Mouse (Mus musculus): ENCODE data around the gene Lsp1. TPM values are rescaled to one million over a fixed set of nuclear protein-coding genes. Genes with fewer than 3 reads are reported as not detected.

The Lsp1 gene
- total RNA-seq, 2 experiments from 2014 or later, result 3.6 to 5.0 TPM

DNA sequence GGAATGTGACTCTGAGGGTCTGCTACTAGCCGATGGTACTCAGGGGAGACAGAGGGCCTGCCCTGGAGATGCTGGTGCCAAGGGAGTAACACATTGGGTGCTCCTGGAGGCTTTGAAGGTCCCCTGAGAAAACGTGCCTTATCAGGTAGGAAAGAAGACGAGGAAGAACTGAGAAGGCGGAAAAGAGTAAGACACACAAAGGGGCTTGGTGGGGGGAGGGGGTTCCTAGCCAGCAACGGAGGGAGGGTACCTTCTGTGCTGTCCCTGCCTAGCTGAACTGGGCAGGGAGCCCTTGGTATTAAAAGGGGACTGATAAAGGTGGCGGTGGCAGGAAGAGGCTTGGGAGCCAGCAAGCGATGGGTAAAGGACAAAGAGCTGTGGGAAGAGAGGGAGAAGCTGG is 15.0 kb downstream of the Lsp1 start:
- no peak for DNase-seq (ENCODE audit: low spot score in 2 of 2)

DNA sequence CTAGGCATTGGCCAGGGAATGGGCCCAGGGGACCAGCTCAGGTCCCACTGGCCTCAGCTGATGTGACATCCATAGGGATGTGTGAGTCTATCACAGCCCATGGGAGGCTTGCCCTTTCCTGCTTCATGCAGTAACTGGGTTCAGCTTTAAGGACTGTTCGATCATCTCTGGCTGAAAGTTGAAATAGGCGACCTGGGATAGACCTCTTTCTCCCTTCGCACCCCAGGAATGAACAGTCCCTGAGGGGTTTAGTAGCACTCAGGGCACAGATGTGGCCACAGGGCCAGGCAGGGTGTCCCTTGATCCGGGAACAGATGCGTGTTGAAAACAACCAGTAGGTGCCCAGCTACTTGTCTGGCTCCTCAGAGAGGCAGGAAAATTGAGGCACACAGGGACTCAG is 15.7 kb downstream of the Lsp1 start:
- no peak for DNase-seq (ENCODE audit: low spot score in 2 of 2)

DNA sequence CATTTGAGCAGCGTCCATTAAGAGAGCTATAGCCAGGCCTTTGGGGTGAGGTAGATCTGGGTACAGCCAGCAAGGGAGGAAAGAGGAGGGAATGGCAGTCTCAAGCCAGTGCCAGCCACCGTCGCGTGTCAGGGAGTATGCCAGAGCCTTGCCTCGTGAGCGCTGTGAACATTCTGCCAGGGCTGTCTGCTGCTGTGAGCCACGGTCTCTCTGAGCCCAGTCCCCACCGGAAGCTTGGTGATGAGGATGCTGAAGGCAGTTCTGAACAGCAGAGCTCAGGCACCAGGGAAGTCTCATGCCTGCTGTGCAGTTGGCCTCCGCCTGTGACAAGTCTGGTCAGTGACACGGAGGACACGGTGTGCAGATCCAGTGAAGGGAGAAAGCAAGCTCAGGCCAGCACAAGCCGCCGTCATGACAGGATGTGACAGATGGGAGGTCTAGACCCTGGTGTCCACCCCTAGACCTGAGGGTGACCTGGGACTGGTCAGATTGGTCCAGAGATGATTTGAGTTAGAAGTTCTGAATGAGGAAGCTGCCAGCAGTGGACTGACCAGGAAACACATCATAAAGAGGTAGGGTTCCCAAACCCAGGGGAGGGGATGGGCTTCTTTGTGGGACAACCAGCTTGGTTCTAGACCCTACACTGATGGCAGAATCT is 16.3 kb downstream of the Lsp1 start:
- DNase-seq (ENCODE audit: low spot score in 2 of 2), result peak; percentile 61 to 74

DNA sequence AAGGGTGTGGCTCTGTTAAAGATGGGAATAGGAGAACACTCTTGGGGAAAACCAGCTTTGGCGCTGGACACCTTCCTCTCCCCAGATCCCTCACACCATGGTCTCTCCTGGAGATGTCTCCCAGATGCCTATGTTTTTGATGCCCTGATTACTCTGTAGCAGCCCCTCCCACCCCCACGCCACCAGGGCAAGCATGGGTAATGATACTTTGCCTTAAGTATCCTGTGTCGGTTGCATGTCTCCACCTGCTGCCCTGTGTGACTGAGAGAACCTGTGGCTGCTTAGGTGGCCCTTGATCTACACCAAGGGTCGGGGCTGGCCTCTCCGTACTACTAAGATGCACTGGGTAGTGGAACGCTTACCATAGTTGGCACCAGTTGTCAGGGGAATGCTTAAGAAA is 17.4 kb downstream of the Lsp1 start:
- DNase-seq (ENCODE audit: low spot score in 2 of 2), result no peak

DNA sequence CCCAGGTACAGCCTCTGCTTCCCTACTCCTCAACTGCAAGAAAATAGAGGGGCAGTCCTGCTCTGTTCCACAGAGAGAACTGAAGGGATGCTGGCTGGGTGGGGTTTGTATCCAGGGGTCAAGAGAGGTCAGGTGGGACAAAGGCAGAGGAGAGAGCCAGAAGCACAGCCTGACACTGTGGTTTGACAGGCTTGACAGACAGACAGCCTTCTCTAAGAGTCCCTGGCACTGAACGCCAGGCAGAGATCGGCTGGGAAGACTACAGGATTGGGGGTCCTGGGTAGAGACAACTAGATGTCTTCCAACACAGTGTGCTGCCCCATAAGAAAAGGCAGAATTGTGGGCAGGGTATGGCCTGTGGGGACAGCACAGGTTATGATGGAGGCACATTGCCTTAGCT is 18.0 kb downstream of the Lsp1 start:
- DNase-seq (ENCODE audit: low spot score in 2 of 2), result no peak

DNA sequence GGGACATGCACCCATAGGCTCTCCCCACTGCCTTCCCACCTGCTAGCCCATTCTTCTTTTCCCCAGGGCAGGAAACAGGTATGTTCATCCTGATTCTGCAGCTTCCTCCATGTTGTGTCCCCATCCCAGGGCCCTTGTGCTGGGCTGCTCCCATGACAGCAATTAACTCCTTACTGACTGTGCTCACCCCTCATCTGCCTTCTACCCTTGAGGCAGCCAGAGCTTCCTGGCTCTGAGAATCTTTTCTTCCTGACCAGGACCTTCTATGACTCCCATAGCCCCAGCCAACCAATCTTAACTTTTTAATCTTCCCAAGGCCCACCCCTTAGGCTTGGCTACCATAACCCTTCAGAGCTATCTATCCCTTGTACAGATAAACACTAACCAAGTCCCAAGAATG is 18.7 kb downstream of the Lsp1 start:
- DNase-seq (ENCODE audit: low spot score in 2 of 2), result no peak

DNA sequence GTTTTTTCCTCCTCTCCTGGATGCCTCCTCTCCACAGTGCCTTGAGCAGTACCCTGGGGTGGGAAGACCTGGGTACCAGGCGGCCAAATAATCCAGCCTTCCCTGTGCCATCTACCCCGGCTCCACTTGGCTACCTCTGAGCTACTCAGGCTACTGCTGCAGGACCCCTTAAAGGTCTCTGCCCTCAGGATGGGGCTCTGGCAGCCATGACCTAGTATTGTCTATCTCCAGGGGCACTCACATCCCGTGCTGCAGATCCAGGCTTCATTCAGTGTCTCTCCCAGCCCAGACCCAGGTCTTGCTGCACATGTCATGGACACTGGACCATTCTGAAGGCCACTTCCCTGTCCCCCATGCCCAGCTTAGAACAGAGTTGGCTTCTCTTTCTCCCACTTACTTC is 19.3 kb downstream of the Lsp1 start:
- DNase-seq (ENCODE audit: low spot score in 2 of 2), result no peak

DNA sequence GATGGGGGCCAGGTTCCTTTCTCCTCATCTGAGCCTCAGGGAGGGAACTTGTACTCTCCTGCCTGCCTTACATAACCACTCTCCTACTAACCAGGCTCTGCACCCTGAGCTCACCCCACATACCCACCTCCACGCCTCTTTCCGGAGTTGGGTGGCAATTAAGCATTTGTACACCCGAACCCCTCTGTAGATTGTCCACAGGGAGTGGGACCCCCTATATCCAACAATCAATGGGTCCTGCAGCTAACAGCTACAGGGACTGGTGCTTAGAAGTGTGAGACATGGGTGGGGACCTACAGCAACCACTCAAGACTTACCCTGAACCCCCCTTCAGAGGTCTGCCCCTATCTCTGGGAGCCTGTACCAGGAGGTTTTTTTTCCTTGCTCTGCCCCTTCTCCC is 20.1 kb downstream of the Lsp1 start:
- DNase-seq (ENCODE audit: low spot score in 2 of 2), result no peak

DNA sequence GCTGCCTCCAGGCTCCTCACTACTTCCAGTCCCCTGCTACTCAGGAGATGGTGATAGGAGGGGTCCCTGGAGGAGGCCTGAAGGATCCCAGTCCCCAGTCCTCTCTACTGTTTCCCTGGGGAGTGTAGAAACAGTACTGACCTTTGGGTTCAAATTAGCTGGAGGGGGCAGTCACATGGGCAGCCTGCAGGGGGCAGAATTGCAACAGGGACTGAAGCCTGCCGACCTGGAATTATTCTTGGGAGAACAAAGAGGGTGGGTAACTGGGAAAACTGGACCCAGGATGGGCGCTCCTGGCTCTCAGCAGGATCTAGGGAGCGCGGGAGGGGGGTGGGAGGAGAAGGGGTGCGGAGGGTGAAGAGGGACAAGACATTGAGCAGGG is 20.6 kb downstream of the Lsp1 start:
- DNase-seq (ENCODE audit: low spot score in 2 of 2), result peak; percentile 58 to 66

DNA sequence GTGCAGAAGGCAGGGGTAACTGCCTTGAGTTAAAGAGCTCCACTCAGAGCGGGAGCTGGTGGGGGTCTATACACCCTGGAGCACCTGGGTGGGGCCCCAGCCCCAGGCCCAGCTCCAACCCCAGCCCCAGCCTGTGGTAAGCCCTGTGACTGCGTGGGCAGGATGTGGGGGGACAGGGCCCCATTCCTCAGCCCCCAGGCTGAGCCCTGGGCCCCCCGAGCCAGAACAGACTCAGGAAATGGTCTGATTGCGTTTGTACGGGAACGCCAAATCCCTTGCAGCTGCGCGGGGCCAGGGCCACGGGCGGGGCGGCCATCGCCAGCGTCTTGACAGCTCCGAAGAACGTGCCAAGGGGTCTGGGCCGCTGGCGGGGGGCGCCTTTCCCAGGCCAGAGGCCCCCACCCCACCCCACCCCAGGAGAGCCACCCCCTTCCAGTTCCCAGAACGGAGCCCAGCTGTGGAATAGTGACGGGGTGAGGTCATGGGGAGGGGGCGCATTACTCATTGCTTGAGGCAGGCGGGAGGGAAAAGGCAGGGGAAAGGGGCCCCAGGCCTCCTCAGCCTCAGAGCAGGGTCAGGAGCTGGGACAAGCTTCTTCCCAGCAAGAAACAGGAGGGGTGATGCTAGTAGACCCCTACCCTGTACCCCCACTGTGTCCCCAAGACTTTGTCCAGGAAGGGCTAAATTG is 21.1 kb downstream of the Lsp1 start:
- no peak for DNase-seq (ENCODE audit: low spot score in 2 of 2)

DNA sequence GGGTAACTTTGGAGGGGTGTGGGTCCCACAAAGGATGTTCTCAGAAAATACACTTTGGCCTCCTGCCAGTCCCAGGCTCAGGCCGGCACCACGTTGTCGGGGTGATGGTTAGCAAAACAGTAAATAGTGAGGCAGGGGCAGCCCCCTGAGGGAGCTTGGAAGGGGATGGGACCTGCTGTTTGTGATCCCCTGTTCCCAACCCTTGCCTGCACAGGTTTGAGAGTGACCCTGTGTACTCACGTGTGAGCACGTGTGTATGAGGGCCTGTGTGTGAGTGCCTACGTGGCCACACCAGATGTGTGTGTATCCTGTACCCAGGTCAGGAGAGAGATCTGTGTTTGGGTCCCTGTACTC is 21.6 kb downstream of the Lsp1 start:
- no peak for DNase-seq (ENCODE audit: low spot score in 2 of 2)

DNA sequence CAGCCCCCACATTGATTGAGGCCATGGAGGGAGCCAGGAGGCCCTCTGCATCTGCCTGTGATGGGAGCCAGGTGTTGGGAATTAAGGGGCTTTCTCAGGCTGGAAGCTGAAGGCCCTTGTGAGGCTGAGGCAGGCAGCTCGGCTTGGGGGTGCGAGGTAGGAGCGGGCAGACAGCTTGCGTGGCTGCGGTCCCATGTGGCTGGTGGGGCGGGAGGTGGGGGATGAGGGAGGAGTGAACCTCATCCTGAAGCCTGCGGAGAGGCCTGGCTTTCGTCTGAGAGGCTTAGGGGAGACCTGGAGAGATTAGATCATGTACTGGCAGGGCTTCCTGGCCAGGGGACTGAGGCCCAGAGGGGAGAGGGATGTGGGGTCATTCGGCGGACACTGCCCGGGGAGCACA is 22.5 kb downstream of the Lsp1 start:
- no peak for DNase-seq (ENCODE audit: low spot score in 2 of 2)

DNA sequence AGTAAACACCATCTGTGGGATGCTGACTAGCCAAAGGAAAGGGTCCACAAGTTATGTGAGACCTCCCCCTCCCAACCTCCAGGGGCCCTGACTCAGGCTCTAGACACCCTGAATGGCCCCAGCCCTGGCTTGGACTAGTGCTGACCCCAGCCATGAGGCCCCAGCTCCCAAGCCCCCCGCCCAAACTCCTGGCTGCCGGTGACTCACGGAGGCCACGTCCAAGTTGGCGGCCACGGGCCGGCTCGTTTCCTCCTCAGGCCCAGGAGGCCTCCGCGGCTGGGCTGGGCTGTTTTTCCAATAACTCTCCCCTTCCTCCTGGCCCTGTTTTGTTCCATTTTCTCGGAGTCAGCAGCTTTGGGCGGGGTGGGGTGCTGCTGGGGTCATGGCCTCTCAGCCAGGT is 24.2 kb downstream of the Lsp1 start:
- DNase-seq (ENCODE audit: low spot score in 2 of 2), result no peak

DNA sequence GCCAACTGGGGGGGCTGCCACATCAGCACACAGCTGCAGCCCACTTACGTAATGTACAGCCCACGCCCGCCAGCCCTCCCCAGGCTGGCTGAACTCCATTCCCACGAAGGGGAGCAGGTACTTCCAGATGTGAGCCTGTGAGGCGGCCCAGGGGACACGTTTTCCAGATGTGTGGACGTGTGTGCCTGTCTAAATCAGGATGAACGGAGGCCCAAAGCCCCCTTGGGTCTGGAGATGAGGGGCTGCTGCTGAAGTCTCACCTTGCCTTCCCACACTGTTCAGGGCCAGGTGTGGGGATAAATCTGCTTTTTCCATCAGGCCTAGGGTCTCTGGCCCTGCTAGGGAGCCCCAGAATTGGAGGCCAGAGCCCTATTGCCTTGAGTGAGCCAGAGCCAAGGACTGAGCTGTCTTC is 26.1 kb downstream of the Lsp1 start:
- DNase-seq (ENCODE audit: low spot score in 2 of 2), result no peak

DNA sequence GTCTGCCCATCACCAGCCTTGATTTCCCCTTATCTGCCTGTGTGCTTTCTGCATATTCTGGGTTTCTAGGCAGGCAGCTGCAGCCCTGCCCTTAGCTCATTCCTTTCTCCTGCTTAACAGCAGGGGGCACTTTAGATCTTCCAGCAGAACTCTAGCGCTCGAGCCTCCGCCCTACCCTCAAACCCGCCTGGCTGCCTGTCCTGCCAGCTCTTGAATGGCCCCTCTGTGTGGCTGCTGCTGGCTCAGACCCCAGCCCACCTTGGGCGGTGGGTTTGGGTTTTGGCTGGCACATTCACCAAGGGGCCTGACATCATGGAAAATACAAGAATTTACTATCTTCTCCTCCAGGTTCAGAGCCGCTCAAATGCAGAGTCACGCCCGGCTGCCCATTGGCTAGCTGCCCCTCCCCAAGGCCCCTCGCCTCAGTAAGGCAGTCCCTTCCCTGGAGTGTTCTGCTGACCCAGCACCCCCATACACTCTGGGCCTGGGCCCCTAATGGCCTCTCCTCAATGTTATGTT is 26.8 kb downstream of the Lsp1 start:
- DNase-seq (ENCODE audit: low spot score in 2 of 2), result peak in 1 of 2 experiments; percentile 67

DNA sequence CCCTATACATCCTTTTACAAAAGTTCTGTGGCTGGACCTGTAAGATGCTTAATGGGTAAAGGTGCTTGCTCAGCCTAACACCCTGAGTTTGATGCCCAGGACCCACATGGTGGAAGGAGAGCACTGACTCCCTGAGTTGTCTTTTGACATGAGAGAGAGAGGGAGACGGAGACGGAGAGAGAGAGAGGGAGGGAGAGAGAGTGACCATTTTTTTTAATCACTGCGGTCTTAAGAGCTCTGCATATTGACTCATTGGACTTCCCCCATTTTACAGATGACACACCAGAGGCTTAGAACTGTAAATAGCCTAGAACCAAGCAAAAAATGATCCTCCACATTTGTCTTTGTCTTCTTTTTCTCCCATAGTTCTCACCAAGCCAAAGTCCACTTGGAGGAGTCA is 27.4 kb downstream of the Lsp1 start:
- DNase-seq (ENCODE audit: low spot score in 2 of 2), result no peak

DNA sequence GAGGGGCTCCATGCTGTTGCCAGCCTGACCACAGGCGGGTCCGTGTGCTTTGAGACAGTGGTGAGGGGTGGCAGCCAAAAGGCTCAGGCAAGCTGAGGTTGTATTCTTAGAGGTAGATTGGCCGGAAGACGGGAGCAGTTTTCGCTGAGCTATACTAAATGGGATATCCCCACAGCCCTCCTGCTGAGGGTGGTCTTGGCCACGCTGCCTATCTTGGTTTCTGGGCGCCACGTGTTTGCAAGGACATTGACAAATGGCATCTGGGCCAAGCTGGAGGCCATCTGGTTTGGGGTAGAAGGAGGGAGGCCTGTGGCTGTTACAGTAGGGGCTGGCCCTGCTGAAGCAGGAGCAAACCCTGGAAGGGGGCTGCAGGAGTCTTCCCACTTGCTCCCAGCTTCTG is 32.9 kb downstream of the Lsp1 start:
- DNase-seq (ENCODE audit: low spot score in 2 of 2), result no peak

DNA sequence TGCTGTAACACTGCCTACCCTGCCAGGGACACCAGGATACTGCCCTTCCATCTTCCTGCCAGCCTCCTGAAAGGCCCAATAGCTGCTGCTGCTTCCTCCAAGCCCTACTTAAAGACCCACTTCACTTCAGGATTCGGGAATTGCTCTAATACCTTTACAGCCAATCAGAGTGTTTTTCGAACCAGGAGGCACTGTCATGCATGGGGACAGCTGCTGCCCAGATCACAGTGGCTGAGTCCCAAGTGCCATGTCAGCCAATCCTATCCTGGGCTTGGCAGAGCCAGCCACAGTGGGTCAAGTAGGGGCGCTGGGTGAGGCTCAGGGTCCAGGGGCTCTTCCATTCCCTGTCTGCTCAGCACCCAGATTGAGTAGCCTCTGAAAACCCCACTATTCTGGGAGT is 35.5 kb downstream of the Lsp1 start:
- DNase-seq (ENCODE audit: low spot score in 2 of 2), result no peak

DNA sequence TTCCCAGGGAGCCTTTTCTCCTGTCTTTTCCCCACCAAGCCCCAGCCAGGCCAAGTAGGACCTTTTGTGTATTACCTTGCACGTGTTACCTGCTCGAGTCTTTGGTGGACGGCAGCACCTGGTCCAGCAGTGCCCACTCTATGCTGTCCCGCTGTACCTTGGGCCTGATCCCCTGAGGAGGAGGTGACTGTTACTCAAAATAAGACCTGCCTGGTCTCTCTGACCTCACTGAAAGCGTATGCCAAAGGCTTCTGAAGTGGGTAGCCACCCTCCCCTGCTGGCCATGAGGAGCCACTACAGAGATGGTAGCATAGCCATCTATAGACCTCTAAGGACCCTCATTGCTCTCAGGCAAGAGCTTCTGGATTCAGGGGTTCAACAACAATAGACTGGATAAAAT is 36.2 kb downstream of the Lsp1 start:
- DNase-seq (ENCODE audit: low spot score in 2 of 2), result no peak

DNA sequence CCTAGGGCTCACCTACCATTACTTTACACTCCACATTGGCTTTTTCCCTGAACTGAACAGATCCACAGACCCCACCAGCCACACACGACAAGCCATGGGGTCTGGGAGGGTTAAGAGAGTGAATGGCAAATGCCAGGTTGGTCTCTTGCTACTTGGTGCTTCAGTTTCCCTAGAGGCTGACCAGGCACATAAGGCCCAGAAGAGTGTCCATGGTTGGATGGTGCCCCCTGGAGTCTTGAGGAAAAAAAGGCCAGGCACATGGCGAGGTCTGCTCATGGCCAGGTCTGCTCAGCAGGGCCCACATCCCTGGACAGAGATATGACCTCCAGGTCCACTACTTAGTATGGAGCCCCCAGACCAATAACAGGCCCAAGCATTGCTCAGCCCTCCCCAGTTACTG is 37.2 kb downstream of the Lsp1 start:
- DNase-seq (ENCODE audit: low spot score in 2 of 2), result no peak

DNA sequence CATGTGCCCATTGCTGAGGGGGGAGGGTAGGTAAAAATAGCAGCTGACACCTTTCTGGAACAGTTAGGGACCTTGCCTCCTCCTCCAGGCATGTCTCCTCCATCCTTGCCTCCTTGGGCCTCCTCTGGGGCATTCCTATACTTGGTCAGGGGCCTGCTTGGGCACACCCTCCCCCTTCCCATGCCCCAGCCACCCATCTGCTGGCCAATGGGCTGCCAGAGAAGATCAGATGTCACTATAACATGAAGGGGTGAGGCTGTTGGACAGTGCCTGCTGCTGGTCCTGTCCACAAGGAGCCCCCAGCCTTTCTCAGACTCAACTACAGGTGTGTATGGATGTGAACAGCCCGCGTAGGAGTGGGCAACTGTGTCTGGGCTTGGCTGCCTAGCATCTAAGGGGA is 38.0 kb downstream of the Lsp1 start, which contains the start of gene Tnnt3:
Gene Tnnt3 (plus strand): TSS at position 262 of the 400 bp plus-strand sequence.
- DNase-seq (ENCODE audit: low spot score in 2 of 2), result no peak

DNA sequence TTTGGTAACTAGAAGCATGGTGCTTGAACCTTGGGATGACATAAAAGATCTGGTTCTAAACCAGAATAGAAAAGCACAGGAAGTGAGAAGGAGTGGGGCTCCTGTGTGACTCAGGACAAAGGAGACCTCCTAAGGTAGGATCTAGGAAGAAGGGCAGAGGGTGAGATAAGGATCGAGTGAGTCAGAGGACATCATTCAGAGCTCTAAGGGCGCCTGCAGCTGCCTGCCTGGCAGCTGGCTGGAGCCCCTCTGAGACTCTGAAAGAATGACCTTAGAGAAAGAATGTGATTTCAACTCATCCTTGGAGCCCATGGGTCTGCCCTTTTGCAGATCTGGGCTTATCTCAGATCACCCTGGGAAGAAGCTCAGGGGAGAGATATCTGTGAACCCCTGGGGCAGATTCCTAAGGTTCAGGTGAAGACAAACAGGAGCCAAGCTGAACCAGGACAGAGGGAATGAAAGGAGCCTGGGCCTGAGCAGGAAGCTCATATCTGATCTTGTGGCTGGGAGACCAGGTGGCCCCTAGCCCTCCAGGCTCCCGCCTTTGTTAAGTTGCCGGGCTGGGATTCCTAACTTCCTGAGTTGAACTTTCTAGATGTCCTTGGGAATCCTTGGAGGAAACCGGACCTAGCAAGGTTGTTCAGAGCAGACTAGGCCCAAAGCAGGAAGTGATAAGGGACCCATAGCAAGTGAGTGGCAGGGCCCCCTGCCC is 38.6 kb downstream of the Lsp1 start:
- no peak for DNase-seq (ENCODE audit: low spot score in 2 of 2)
